Mouse (Mus musculus): Measurements from ENCODE around the gene Exosc9.
A peak's percentile ranks its signal among the peaks of the same experiment; 100 is the strongest.

Exosc9 gene

DNA sequence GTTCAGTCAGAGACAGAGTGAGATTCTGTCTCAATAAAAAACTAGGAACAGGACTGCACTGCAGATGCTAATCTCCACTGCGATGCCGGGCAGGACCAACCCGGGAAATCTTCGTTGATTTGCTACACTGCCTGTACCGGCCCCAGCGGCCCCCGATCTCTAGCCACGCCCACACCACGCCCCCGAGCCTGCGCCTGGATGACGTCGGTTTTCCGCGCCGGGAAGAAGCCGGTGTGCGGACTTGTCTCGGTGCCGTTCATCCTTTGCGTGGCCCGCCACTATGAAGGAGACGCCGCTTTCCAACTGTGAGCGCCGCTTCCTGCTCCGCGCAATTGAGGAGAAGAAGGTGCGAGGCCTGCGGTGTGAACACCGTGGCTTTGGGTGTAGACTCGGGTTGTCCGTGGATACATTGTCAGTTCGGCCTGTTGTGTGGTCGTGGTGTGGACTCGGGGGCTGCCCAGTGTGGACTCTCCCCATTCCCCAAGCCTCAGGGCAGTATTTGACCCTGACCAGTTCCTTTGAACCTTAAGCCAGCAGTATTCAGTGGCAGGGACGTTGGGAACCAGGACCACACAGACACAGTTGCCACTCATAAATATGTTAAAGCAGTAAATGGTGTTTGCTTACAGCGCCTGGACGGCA is at the start of gene Exosc9:
Gene Exosc9 (plus strand): TSS at position 201 of the 642 bp plus-strand sequence.
- DNase-seq: peak; percentile 92

DNA sequence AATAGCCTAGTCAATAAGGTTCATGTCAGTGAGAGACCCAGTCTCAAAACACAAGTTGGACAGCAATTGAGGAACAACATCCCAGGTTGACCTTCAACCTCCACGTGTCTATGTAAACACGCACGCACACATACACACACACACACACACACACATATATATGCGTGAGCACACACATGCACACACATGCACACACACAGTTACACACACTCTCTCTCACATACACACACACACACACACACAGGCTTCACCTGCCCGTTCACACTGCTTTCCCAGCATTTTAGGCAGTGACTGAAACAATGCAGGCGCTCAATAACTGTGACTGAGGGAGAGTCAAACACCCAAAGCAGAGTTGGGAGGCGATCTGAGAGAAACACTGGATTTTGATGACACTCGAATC is 47.1 kb upstream of the Exosc9 start:
- no peak for DNase-seq

DNA sequence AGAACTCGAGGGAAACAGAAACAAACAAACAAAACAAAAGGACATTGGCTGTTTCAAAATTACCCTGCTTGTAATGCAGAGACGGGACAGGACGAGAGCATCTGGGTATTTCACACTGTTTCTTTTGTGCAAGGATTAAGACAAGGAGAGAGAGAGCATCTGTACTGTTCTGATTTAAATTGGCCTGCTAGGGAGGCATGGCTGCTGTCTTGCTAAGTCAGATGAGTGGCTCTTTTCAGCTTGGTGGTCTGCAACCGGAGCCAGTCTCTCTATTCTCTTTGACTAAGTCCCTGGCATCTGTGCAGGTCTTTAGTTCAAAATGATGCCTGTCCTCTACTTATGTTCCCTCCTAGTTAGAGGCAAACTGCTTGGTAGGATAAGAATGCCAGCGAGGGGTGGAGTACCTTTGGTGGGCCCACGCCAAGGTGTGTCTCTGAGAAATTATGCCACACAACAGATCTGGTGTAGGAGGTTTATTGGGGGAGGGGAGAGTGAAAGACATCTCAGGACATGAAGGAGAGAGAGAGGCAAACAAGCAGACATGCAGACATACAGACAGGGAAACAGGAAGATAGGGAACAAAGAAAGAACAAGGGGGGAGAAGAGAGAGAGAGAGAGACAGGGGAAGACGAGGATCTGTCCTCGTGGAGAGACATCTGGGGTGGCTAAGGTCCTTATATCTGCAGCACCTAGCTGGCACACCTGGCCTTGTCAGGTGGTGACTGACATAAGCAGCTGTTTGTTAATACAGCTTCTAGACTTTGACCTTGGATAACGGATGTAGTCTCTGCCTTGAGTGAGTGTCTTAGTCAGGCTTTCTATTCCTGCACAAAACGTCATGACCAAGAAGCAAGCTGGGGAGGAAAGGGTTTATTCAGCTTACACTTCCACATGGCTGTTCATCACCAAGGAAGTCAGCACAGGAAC is 46.3 kb upstream of the Exosc9 start:
- no peak for DNase-seq

DNA sequence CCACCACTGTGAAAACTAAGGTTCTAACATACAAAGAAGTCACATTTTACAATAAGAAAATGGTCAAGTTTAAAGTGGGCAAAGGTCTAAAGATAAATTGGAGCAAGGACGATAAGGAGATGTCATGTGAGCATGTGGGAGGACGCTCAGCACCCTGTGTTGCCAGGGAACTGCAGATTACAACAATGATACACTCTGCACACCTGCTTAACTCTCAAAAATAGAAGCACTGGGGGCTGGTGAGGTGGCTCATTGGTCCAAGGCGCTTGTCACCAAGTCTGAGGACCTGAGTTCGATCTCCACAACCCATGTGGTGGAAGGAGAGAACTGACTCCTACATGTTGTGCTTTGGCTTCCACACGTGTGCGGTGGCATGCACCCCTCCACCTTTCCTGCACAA is 40.9 kb upstream of the Exosc9 start:
- DNase-seq: no peak

DNA sequence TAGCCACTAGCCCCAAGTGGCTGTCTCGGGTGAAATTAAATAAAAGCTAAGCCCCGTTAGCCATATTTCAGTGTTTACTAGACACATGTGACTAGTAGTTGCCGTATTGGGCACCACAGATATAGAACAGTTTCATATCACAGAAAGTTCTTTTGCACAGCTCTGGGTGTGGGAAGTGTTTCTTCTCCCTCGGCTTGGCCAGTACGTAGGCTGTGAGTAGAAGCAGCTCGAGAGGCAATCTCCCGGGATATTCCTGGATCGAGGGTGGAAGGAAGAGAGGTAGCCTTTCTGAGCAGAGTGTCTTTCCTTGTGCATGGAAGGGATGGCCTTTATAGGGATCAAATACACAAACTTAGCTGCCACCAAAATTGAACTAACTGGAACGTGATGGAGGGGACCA is 36.2 kb upstream of the Exosc9 start:
- no peak for DNase-seq

DNA sequence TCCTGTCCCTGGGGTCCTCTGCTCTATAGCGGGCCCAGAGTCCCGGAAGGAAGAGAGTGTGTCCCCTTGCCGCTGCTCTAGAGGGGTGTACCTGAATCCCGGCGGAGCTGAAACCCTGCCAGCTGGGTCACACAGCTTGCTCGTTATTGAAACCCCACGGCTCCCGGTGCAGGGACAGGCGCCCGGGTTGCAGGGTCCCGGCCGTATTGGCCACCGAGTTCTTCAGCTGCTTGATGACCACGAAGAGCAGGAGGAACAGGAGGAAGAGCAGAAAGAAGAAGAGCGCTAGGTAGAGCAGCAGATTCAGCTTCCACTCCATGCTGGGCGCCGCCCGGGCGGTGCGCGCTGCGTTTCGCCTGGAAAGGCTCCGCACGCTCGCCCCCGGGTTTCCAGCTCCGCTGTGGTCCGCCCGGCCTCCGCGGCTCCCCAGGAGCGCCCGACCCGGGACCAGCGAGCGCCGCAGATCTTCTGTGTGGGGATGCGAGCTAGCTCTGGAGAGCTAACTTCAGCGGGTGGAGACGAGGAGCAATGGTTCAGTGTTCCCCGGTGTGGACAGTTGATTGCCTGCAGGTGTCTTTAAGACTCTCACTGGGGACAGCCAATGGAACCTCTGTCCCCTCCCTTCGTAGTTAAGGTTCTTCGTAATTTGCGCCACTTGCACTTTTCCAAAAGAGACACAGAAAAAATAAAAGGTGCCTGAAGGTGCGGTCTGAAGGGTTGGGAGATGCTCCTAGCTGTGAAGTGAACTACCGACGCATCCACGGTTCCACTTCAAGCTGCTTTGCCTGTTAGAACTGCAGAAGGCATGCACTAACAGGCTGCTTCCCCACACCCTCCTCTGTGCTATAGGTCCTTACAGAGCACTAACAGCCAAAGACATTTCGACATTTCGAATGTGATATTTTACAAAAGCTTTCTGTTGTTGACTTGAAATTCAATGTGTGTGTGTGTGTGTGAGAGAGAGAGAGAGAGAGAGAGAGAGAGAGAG is 31.0 kb upstream of the Exosc9 start, which contains the start of gene Gm11549:
Gene Gm11549 (minus strand): TSS at position 741 of the 988 bp plus-strand sequence.
- DNase-seq: no peak

DNA sequence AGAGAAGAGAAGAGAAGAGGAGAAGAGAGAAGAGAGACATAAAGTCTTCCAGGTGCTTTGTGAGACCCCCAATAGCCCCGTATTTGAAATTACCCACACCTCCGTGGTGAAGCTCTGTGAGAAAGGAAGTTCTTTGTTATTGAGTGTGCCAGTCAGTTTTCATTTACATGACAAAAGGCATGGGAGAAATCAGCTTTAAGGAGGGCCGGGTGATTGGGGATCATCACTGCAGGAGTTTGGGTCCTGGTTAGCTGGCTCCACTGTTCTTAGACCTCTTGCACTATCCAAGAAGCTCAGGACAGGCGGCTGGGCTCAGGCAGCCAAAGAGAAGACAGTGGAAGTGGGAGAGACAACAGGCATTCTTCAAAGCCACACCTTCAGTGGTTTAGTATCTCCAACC is 30.3 kb upstream of the Exosc9 start:
- DNase-seq: no peak

DNA sequence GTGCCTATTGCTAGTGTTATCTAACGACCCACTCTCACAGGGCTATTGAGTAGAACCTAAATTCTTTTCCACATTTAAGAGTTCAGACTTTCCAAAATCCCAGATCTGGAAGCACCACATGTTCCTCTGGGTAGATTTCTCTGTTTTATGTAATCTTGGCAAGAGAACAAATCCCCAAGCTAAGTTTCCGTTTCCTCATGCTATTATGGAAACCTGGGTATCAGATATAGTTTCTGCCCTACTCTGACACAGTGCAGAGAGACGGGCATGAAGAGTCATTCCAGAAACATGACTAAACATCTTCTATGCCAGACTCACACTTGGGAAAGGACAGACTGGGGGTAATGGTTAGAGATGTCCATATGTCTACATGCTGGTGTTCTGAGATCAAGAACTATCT is 27.9 kb upstream of the Exosc9 start:
- no peak for DNase-seq

DNA sequence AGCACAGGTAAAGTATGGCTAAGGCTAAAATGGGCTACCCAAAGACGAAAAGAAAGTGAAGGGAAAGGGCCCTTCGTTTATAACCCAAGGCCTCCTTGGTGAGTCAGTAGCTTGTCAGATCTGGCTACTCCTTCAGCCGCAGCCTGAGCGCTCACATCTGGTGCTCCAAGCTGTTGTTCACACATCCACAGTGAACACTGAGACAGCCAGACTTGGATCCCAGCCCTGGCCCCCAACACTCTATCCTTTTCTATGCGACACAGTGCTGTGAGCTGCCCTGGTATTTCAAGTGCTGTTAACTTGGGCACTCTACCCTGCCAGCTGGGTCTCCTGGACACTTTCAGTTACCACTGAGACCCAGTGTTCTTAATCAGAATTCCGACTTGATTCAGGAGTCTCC is 22.1 kb upstream of the Exosc9 start:
- no peak for DNase-seq

DNA sequence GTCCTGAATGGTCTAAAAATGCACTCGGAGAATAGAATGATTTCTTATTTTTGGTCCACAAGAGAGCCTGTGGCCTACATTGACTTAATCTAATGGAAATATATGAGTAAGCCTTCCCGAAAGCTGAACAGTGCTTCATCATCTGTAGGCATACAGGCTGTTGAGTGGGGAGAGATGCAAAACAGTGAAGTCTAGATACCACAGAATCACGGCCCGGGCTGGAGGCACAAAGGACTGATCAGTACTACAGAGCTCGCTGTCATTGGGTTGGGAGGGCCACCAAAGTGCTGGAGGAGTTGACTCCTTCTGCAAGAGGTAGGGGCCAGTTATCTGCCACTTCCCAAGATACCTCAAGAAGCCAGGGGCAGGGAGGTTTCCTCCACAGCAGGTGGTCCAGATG is 21.6 kb upstream of the Exosc9 start:
- DNase-seq: no peak

DNA sequence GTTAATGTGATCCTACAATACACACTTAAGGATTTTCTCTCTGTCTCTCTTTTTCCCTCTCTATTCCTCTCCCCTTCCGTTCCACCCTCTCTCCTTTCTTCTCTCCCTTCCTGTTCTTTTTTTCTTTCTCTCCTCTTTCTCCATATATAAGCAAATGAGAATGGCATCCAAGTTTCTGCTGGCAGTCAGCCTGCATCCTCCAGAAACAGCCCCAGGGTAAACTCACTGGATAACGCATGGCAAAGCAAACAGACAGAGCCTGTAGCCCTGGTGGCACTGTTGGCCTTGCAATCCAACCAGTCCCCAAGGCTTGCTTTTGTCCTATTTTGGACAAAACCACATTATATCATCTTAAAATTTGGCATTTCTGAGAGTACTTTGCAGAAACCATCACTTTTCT is 21.2 kb upstream of the Exosc9 start:
- no peak for DNase-seq

DNA sequence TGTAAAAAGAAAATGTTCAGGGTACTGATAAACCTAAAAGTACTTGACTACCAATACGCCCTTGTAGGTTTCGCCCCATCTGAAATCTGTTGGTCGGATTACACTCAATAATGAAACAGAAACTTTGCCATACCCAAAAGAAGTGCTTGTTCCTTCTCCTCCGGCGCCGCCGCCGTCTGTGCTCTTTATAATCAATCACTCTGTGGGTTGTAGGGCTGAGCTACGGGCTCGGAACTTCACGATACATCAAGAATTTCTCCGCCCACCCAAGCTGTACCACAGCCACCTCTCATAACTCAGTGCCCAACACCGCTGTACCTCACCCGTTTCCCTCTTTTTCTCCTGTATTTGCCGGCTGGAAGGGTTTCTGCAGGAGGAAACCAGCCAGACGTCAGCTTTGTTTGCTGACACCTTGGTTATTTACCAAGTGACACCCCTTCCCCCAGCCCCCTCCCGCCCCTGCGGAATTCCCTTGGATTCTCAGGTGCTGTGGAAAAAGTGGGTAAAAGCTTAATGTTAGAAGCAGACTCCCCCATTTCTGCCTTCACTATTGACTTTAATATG is 20.3 kb upstream of the Exosc9 start:
- DNase-seq: no peak

DNA sequence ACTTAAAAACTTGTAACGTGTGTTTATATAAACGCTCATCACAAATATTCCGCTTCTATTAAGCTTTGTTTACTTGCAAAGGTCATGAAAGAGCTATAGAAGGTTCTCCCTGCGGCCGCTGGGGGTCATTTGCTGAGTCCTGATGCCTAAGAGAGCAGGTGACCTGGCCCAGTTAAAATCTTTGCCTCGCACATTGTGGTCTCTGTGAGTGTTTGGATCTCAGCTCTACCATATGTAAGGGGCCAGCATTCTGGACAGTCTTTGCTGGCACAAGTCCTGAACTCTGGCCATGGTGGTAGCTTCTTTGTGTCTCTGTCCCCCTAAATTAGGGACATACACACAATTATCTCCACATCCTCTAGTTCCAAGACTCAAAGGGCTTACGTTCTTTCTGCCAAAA is 19.7 kb upstream of the Exosc9 start:
- DNase-seq: no peak

DNA sequence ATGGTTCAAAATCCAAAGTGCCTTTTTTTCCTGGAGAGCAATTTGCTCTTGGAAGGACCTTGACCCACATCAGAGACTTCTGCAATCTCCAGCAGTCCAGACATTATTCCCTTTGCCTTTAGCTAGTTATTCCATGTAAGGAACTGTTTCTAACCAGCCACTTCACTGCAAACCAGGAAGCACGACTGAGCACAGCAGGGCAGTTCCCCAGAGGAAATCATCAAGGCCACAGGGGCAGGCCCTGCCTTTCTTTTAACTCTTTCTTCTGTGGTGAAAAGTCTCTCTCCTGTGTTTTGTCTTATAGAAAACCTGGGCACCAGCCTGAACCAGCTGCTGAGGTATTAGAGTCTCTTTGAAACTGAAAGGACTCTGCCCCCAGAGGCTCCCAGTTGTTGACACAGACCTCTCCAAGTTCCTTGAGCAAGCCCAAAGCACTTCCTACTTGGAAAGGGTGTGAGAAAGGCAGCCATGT is 19.2 kb upstream of the Exosc9 start:
- no peak for DNase-seq

DNA sequence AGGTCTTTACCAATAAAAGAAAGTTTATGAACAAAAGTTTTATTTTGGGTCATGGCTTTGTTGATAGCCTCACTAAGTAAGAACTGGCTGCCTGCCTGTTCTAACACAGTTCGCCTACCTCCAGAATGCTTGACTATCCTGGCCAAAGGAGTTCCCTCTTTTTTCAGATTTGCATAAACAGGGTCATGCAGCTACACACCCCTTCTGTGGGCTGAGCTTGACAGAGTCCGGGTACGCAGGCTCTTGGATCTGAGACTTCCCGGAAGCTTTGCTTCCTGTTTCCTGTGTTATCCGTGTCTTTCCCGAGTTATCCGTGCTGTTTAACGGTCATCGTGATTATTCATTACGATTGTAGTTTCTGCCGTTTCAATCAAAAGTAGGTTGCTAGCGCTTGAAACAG is 16.4 kb upstream of the Exosc9 start:
- no peak for DNase-seq

DNA sequence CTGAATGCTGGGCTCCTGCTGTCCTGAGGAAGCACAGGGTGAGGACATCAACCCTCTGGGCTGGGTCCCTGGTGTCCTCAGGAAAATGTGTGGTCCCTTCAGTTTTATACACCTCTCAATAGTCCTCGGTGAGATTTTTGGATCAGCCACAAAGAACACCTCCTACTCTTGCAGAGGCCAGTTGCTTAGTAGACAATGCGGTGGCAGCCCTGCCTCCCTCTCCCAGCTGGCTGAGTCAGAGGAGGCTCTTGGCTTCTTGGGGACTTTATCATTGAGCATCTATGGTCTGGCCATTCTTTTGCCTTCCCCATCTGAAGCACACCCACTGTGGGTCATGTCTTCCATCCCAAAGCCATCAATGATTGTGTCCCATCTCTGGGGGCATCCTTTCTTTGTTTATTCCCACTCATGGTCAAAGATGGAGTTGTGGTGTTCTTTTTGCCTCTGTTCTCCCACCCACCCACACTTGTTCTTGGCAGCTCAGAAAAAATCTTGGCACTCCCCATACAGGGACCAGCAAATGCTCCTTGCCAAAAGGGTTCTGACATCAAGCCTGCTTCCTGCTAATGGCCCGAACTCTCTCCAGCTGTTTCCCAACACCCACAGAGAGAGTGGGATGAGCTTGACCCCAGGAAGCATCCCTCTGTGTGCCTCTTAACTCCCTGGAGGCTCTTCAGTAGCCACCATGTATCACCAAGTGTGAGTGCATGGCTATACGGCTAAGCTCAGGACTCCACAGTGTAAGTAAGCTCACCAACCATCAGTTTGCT is 14.5 kb upstream of the Exosc9 start:
- no peak for DNase-seq

DNA sequence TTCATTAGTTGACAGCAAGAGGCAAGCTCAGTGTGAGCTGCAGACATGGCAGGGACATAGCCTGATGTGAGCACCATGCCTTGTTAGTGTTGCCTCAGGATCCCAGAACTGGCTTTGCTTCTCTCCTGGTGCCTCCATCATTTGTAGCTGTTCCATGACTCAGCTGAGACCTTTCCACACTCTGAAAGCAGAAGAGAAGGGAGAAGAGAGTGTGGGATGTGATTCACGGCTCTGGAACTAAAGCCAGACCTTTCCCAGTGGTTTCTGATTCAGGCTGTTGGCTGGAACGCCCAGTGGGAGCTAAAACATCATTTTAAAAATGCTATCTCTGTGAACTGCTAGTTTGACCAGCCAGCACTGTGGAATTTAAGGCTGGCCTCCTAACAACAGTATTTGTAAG is 11.7 kb upstream of the Exosc9 start:
- no peak for DNase-seq

DNA sequence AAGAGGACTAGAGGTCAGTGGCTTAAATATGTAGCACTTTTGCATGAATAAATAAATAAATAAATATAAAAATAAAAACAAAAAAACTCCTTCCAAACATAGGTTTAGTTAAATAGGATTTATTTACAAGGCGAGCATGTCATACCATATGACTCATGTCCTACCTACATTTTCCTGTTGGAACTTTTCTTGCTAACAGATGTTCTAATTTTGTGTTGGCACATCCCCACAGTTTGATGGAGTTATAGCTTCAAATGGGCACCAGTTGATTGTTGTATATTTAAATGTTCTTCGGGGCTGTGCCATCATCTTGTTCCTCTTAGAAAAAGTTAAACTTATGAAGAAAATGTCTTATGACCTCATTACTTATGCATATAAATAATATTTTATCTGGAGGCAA is 11.0 kb upstream of the Exosc9 start:
- no peak for DNase-seq

DNA sequence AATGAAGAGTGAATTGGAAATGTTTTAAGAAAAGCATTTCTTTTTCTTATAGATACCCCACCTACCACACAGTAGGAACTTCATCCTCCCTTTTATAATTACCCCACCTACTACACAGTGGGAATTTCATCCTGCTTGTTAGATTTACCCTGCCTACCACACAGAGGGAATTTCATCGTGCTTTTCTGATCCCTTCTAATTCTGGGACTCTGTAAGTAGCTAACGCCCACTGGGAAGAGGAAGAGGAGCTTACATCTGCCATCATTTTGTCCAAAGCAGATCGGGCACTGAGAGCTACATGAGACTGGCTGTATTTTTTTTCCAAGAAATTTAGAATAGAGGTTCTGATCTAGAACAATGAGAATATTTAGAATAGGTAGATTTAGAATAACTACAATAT is 7.4 kb upstream of the Exosc9 start:
- DNase-seq: no peak

DNA sequence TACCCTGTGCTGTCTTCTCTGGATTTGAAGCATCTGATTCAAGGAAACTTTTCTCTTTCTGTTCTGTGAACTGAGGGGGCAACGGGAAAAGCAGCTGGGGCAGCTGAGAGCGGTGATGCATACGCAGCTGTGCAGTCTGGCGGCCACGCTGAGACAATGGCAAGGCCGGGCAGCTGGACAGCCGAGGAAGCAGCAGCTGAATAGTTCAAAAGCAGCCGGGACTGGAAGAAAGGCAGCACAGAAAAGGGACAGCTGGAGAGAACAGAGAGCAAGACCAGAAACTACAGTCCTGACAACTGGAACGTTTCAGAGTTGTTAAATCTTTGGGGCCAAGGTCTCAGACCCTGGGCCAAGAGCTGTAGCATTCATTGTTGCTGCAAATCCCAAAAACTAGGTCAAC is 1.1 kb upstream of the Exosc9 start:
- DNase-seq: peak; percentile 28

DNA sequence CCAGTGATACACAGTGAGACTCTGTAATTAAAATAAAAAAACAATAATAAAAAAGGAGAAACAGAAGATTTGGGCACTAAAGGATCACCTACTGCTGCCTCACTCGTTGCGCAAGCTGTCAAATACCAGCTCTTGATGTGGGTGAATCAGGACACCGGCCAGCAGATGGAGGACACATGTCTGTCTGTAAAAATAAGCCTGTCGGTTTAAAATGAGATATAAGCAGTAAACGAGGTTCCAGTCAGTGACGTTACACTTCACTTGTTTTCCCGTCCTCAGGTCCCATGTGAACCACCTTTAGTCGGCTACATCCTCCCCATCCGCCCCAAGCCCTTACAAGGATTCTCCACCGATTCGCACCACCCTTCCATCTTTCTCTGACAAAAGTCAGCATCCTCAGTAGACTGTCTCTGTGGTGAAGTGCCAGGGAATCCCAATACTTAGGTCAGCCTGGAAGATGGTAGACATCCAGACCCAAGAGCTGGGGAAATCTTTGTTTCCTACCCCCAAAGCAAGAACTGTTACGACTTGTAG is 488 bp upstream of the Exosc9 start:
- no peak for DNase-seq

DNA sequence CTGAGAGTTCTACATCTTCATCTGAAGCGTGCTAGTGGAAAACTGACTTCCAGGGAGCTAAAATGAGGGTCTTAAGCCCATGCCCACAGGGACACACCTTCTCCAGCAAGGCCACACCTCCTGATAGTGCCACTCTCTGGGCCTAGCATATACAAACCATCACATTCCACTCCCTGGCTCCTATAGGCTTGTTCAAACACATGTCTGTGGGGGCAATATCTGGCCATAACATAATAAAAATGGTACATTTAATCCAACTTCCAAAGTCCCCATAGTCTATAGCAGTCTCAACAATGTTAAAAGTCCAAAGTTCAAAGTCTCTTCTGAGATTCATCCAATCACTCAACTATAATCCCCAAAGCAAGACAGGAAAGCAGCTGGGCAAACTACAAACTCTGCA is 5.2 kb downstream of the Exosc9 start:
- no peak for DNase-seq

Data from cerebellum, adult 11-12 months (tissue).